Mouse (Mus musculus) midbrain, embryonic 11.5 days (tissue): ENCODE measurements around the gene Ankrd50. TPM values are rescaled to one million over a fixed set of nuclear protein-coding genes. Genes with fewer than 3 reads are reported as not detected.

Experiments
- ATAC-seq: fragments of 200-750 bp; cut with Nextera tagmentation; 2 replicates; pipeline ENCODE4 v1.8.0; 2017; ENCODE audit warnings: moderate TSS enrichment, moderate library complexity; ENCODE audit not compliant: low FRiP score
- DNase-seq: peaks from one replicate; pipeline ENCODE4 v3.0.0; 2015; ENCODE audit warnings: low spot score; ENCODE audit errors: missing footprints
- H3K27ac ChIP-seq: fragments of 300-500 bp; sonication (generic); 2 replicates; pipeline ENCODE4 v1.5.1; 2014; ENCODE audit warnings: low read depth, low read length
- H3K27me3 ChIP-seq: fragments of 300-500 bp; sonication (generic); 2 replicates; pipeline ENCODE4 v1.6.1; 2014; ENCODE audit warnings: mild to moderate bottlenecking, low read length, moderate library complexity, mixed read lengths; ENCODE audit not compliant: control insufficient read depth, insufficient read depth
- H3K36me3 ChIP-seq: fragments of 300-500 bp; sonication (generic); 2 replicates; pipeline ENCODE4 v1.6.1; 2014; ENCODE audit warnings: mild to moderate bottlenecking, low read length, moderate library complexity, mixed read lengths; ENCODE audit not compliant: control insufficient read depth, insufficient read depth
- H3K4me1 ChIP-seq: fragments of 300-500 bp; sonication (generic); 2 replicates; pipeline ENCODE4 v1.6.1; 2014; ENCODE audit warnings: low read length; ENCODE audit not compliant: control insufficient read depth, insufficient read depth
- H3K4me2 ChIP-seq: fragments of 300-500 bp; sonication (generic); 2 replicates; pipeline ENCODE4 v1.6.1; 2014; ENCODE audit warnings: mild to moderate bottlenecking, moderate library complexity
- H3K4me3 ChIP-seq: fragments of 300-500 bp; sonication (generic); 2 replicates; pipeline ENCODE4 v1.5.1; 2014; ENCODE audit warnings: low read depth, low read length
- H3K9ac ChIP-seq: fragments of 300-500 bp; sonication (generic); 2 replicates; pipeline ENCODE4 v1.6.1; 2014; ENCODE audit warnings: low read length
- H3K9me3 ChIP-seq: fragments of 300-500 bp; sonication (generic); 2 replicates; pipeline ENCODE4 v1.6.1; 2016; ENCODE audit warnings: low read length; ENCODE audit not compliant: control insufficient read depth
- WGBS: fragments of 180-500 bp; shearing (Covaris S2); extraction: QIAGEN DNeasy Blood & Tissue Kit; methylation state at CpG from one replicate; pipeline ENCODE4 v1.1.7; 2014; 5-methylcytosine and 5-hydroxymethylcytosine counted together
- polyA plus RNA-seq: library from polyadenylated mRNA; unstranded; fragments of >200 nt; fragmentation: Nextera tagmentation; extraction: Ambion mirVana; gene quantifications from 2 replicates; pipeline ENCODE4 v1.2.1, GENCODE M21; 2014

Ankrd50 gene
- polyA plus RNA-seq, 1 experiment from 2014 or later = 31.8 TPM

DNA sequence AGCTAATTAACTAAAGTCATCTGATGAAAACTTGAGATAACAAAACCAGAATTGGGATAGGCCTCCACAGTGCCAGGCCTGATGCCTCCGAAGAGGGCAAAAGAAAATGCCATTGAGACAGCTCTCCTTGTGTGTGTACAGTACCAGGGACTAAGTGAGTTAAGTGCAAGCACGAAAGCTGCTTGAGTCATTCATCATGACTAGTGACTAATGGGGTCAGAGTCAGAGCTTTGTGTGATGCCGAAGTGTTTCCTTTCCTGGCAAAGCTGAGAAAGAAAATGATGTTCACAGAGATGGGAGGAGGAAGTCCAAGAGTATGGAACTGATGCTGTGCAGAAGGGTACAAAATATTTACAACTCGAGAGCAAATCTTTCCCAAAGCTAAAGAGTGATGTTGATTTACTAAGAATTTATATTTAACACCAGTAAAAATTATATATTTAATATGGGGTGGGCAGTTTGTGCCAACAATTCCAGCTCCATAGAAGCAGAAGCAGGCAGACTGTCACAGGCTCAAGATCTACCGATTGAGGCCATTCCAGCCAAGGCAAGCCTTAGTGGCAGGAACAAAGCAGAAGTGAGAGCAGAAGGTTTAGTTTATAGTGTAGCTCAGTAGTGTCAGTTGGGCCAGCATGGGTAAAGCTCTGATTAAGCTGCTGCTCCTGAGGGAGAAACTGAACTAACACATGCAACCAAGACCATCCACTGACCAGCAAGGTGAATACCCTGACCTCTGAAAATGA, 25.0 kb downstream of the Ankrd50 start:
- H3K27me3 ChIP-seq = no peaks in the 10 kb centered on the region
- ATAC-seq = no peak
- 92% methylated on average over 5 of the region's 5 CpGs for WGBS
- H3K4me3 ChIP-seq = no peak overlapping the region
- H3K9ac ChIP-seq = no peak overlapping the region
- peaks cover 38% of the 10 kb centered on the region for H3K36me3 ChIP-seq
- no peak for DNase-seq
- no peak overlapping the region for H3K4me2 ChIP-seq
- no peaks in the 10 kb centered on the region for H3K9me3 ChIP-seq
- no peak overlapping the region for H3K27ac ChIP-seq
- H3K4me1 ChIP-seq = no peaks in the 10 kb centered on the region

DNA sequence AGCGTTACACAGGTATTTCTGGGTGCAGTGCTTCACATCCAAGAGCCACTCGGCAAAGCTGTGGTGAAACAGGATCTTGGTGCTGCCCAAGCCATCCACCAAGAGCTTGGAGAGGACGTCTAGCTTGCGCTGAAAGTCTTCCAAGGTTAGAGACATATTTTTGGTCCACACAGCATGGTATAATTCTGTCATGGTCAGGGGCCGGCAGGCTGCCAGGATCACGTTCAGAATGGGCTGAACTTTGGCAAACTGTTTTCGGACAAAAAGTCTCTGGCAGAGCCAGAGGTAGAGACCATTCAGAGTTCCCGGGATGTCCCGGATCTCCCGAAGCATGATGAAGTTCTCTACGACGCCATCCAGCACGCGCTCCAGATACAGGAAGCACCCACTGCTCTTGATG, 27.6 kb downstream of the Ankrd50 start:
- no peak overlapping the region for H3K9ac ChIP-seq
- H3K4me1 ChIP-seq = no peaks in the 10 kb centered on the region
- no peak overlapping the region for H3K4me2 ChIP-seq
- peaks cover 41% of the 10 kb centered on the region for H3K36me3 ChIP-seq
- H3K4me3 ChIP-seq = no peak overlapping the region
- no peaks in the 10 kb centered on the region for H3K9me3 ChIP-seq
- 96% methylated on average over 14 of the region's 14 CpGs for WGBS
- ATAC-seq (no peak), DNase-seq (no peak)
- no peaks in the 10 kb centered on the region for H3K27me3 ChIP-seq
- H3K27ac ChIP-seq = no peak overlapping the region

DNA sequence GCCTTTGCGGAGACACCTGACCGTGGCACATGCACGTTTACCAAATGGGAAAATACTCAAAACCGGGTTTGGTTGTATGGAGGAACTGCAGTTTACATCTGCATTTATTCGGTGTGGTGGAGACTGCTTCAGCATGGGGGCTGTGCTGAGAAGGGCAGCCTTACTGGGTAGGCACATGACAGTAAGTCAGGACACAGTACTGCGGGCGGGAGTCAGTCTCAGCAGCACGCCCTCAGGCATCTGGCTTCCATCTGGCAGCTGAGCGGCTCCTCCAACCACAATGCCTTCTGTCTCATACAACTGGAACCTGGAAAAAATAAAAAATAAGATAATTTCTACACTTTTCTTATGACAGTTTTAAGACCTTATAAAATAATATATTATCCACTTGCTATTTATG, 32.4 kb downstream of the Ankrd50 start:
- no peak for ATAC-seq
- no peak overlapping the region for H3K4me2 ChIP-seq
- 90% methylated on average over 9 of the region's 9 CpGs for WGBS

DNA sequence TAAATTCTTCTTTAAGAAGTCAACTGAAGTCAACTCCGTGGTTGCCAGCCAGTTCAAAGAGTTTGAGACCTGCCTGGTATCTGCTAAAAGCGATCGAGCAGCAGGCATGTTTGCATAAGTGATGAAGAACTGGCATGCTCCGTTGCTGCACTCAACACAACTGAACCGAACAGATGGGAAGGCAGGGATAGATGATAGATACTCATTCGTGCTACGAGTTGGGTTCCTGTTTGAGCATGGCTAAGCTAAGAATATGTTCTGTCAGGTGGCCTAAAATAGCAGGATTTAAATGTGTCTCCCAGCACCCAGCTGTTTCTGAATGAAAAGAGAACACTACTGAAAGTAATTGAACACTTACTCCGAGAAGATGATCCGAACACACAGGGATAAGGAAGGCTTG, 38.1 kb downstream of the Ankrd50 start:
- DNase-seq = no peak
- Histone ChIP-seq H3K4me1 (no peaks in the 10 kb centered on the region), H3K27ac (no peak overlapping the region), H3K4me3 (no peak overlapping the region), H3K4me2 (no peak overlapping the region), H3K27me3 (no peaks in the 10 kb centered on the region), H3K9me3 (no peaks in the 10 kb centered on the region), H3K9ac (no peak overlapping the region), H3K36me3 (peaks cover 11% of the 10 kb centered on the region)
- 89% methylated on average over 9 of the region's 9 CpGs for WGBS
- ATAC-seq = no peak

More for the DNA sequence above, 32.4 kb downstream of the Ankrd50 start:
- Histone ChIP-seq H3K9ac (no peak overlapping the region), H3K4me1 (no peaks in the 10 kb centered on the region), H3K27ac (no peak overlapping the region), H3K4me3 (no peak overlapping the region), H3K9me3 (no peaks in the 10 kb centered on the region), H3K27me3 (no peaks in the 10 kb centered on the region), H3K36me3 (peaks cover 49% of the 10 kb centered on the region)
- no peak for DNase-seq

DNA sequence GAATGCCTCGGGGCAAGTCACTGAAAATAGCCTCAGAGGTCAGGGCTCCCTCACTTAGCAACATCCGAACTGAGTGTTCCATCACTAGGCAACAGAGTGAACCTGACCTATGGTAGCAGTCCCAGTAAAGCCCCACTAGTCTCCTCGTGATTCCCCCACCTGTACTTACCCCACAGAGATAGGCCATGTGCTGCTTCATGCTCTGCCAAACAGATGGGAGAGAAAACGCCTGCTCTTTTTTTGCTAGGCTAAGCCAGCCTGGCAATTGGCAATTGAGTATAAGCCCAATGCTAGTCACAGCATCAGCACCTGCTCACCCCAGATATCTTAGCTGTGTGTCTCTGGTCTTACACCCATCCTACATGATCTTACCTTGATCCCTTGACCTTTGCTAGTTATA, 40.8 kb downstream of the Ankrd50 start:
- H3K4me2 ChIP-seq = no peak overlapping the region
- no peak for ATAC-seq
- H3K4me3 ChIP-seq = no peak overlapping the region
- H3K36me3 ChIP-seq = no peaks in the 10 kb centered on the region
- no peaks in the 10 kb centered on the region for H3K4me1 ChIP-seq
- 70% methylated on average over 4 of the region's 4 CpGs for WGBS
- H3K27ac ChIP-seq = no peak overlapping the region
- no peaks in the 10 kb centered on the region for H3K9me3 ChIP-seq
- H3K9ac ChIP-seq = no peak overlapping the region
- no peaks in the 10 kb centered on the region for H3K27me3 ChIP-seq
- DNase-seq = no peak

DNA sequence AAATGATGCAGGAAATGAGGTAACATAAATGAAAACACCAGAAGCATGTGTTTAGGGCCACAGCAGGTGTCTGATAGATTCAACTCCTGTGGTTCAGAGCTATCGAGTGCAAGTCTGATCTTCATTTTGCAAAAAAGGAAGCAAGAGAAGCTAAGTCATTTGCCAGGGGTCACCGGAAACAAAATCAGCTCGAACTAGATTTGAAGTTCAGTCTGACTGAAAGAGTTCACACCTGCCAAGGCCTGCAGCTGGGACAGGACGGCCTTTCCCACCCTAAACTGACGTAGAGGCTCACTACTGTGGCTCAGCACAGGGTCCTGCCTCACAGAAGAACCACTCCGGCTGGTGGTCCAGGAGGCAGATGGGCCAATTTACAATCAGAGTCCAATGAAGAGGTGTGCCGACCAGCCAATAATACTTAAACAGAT, 44.1 kb downstream of the Ankrd50 start:
- Histone ChIP-seq H3K9me3 (no peaks in the 10 kb centered on the region), H3K4me3 (no peak overlapping the region), H3K27ac (no peak overlapping the region), H3K4me2 (no peak overlapping the region), H3K9ac (no peak overlapping the region), H3K27me3 (no peaks in the 10 kb centered on the region), H3K4me1 (no peaks in the 10 kb centered on the region), H3K36me3 (no peaks in the 10 kb centered on the region)
- ATAC-seq (no peak), DNase-seq (peak; percentile 47)
- WGBS = 85% methylated on average over 7 of the region's 7 CpGs

DNA sequence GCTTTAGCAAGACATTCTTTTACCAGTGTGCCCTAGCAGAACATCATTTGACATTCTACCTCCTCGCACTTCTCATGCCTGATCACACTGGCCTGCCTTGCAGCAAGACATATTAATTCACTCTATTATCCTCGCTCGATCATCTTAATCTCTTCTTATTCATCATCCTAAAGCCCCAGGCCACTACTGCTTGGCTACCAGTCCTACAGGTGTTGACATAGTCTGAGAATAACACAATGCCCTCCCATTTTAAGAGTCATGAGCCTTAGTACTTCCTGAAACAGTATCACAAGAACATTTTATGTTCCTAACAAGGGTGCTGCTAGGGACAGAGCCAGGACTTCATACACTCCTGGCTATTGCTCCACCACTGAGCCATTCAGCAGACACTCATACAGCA, 48.0 kb downstream of the Ankrd50 start:
- H3K27ac ChIP-seq = no peak overlapping the region
- no peaks in the 10 kb centered on the region for H3K36me3 ChIP-seq
- 81% methylated on average over 3 of the region's 3 CpGs for WGBS
- no peak overlapping the region for H3K9ac ChIP-seq
- DNase-seq = peak; percentile 81
- no peak overlapping the region for H3K4me2 ChIP-seq
- peaks cover 8% of the 10 kb centered on the region for H3K4me1 ChIP-seq
- no peak for ATAC-seq
- no peaks in the 10 kb centered on the region; the same call in 1 of the 2 replicates for H3K9me3 ChIP-seq
- no peaks in the 10 kb centered on the region for H3K27me3 ChIP-seq
- H3K4me3 ChIP-seq = no peak overlapping the region

DNA sequence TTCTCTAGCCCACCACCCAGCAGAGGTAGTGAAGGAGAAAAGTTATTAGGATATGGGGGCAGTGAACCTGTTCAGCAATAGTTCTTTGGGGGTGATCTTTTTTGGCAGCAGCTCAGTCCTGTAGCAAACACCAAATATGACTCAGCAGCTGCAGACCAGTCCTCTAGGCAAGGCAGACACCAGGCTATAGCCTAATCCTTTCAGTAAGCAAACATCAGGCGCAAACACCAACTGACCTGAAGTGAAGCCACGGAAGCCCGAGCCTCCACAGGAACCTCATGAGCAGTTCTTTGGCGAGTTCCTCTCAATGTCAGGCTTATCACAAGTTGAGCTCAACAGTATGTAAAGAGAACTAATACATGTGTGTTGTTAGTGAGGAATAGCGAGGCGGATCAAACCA, 48.8 kb downstream of the Ankrd50 start:
- no peak overlapping the region for H3K9ac ChIP-seq
- H3K9me3 ChIP-seq = no peaks in the 10 kb centered on the region; the same call in 1 of the 2 replicates
- H3K27ac ChIP-seq = no peak overlapping the region
- 78% methylated on average over 6 of the region's 6 CpGs for WGBS
- H3K27me3 ChIP-seq = no peaks in the 10 kb centered on the region
- H3K36me3 ChIP-seq = no peaks in the 10 kb centered on the region
- H3K4me2 ChIP-seq = no peak overlapping the region
- ATAC-seq (no peak), DNase-seq (peak; percentile 77)
- no peak overlapping the region for H3K4me3 ChIP-seq
- peaks cover 8% of the 10 kb centered on the region for H3K4me1 ChIP-seq

DNA sequence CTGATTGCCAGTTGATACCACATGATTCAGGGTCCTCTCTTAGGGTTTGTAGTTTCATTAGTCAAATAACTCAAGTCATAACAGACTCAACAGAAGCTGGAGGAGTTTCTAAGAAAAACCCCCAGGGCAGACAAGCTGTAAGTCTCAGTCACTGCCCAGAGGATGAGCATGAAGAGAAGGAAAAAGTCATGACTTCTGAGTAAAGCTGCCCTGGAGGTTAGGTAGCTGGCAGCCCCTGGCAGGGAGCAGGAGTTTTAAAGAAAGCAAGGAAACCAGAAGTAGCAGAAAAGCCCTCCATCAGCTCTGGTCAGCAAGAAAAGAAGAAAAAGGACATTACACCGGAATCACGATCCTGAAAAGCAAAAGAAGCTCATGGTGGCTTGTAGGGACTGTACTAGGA, 50.2 kb downstream of the Ankrd50 start:
- no peaks in the 10 kb centered on the region for H3K36me3 ChIP-seq
- H3K4me1 ChIP-seq = peaks cover 8% of the 10 kb centered on the region
- no peak overlapping the region for H3K4me2 ChIP-seq
- H3K27me3 ChIP-seq = no peaks in the 10 kb centered on the region
- DNase-seq (peak; percentile 66), ATAC-seq (no peak)
- no peak overlapping the region for H3K4me3 ChIP-seq
- no peak overlapping the region for H3K9ac ChIP-seq
- H3K9me3 ChIP-seq = no peaks in the 10 kb centered on the region; the same call in 1 of the 2 replicates
- WGBS = 94% methylated on average over 2 of the region's 2 CpGs
- no peak overlapping the region for H3K27ac ChIP-seq
